Mouse (Mus musculus): ENCODE data around the gene Lama5.

DNA sequence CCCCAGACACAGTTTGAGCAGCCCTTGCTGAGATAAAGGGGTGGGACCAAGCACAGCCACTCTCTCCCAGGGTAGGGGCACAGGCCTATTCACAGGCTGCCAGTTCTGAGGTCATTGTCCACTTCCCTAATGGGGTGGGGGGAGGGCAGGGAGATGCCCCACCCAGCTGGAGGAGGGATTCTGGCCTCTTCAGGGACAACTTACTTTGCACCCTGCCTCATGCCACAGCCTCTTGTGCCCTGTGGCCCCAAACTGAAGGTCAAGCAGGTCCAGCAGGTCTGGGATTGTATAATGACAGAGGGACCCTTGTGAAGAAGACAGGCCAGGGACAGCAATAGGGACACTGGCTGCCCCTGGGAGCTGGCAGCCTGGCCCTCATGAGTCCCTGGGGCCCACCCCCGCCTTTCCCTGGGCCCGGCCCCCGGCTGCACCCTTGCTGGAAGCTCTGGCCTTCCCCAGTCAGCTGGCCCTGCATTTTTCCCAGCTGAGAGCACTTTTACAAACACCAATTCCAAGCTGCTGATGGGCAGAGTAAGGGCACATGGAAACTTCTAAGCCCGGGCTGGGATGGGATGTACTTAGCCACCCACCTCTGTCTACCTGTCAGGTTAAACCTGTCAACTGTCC lies 11.2 kb downstream of the Lama5 start:
- TF ChIP-seq CHD2 (IDR thresholded peaks at IDR 0.05; ENCODE audit: low read depth, low read length) (no peak), MAFK (IDR thresholded peaks at IDR 0.05; ENCODE audit: insufficient read depth, low read depth, low read length) (no peak)
